Mouse (Mus musculus) CD4-positive, CD25-positive, alpha-beta regulatory T cell (primary cell): ENCODE results near the gene Eif3b. TPM values are rescaled to one million over a fixed set of nuclear protein-coding genes. Genes with fewer than 3 reads are reported as not detected.

ENCODE experiments used
- polyA plus RNA-seq: library from polyadenylated mRNA; unstranded; fragments of 100-300 nt; shearing (Covaris generic); gene quantifications from one replicate; pipeline ENCODE4 v1.2.1, GENCODE M21; 2017

Gene Eif3b
- polyA plus RNA-seq = 225 TPM

GRCm38 (mm10) chr5:140418489-140419441 is at the start of gene Eif3b:
Gene Eif3b, plus strand, starts transcription at chr5:140419328.

GRCm38 (mm10) chr5:140388588-140389576 is 30.2 kb upstream of the Eif3b start, which contains the start of gene Snx8:
Gene Snx8, minus strand, starts transcription at chr5:140389262.

GRCm38 (mm10) chr5:140445345-140445744 is 26.2 kb downstream of the Eif3b start, which contains the start of gene Gm4869:
Gene Gm4869, plus strand, starts transcription at chr5:140445645.

Other genes with a start within 250 kb of the Eif3b start
- gene Mad1l1, start 97.8 kb upstream of the Eif3b start, polyA plus RNA-seq = 29.0 TPM
- 20.0 TPM for gene Nudt1, start 97.7 kb upstream of the Eif3b start, polyA plus RNA-seq
- 15.9 TPM for gene Mrm2, start 87.4 kb upstream of the Eif3b start, polyA plus RNA-seq
- 1.4 TPM for gene Snx8, start 30.1 kb upstream of the Eif3b start, polyA plus RNA-seq
- not detected for gene Gm4869, start 26.3 kb downstream of the Eif3b start, polyA plus RNA-seq
- gene Chst12, start 86.2 kb downstream of the Eif3b start, polyA plus RNA-seq = 42.8 TPM
- 4.6 TPM for gene Grifin, start 145.7 kb downstream of the Eif3b start, polyA plus RNA-seq
- gene Lfng, start 188.0 kb downstream of the Eif3b start, polyA plus RNA-seq = 335 TPM
- 29.0 TPM for gene Ttyh3, start 229.7 kb downstream of the Eif3b start, polyA plus RNA-seq